Mouse (Mus musculus) cortical plate, adult 2 months (tissue): ENCODE measurements around the gene Ctcf. TPM values are rescaled to one million over a fixed set of nuclear protein-coding genes. Genes with fewer than 3 reads are reported as not detected.
A peak's percentile ranks its signal among the peaks of the same experiment; 100 is the strongest.

Experiments
- H3K27ac ChIP-seq: fragments of 200-500 bp; 2 replicates; pipeline ENCODE4 v1.5.1; 2012; ENCODE audit warnings: low read length, control low read depth, inconsistent platforms; ENCODE audit not compliant: insufficient read depth
- H3K4me1 ChIP-seq: fragments of 200-500 bp; 2 replicates; pipeline ENCODE4 v1.6.1; 2011; ENCODE audit warnings: low read length; ENCODE audit not compliant: control insufficient read depth, insufficient read depth
- H3K4me3 ChIP-seq: fragments of 200-500 bp; 2 replicates; pipeline ENCODE4 v1.5.1; 2011; ENCODE audit warnings: mild to moderate bottlenecking, low read length, control low read depth; ENCODE audit not compliant: insufficient read depth
- CTCF ChIP-seq: fragments of 200-500 bp; IDR thresholded peaks from 2 replicates; pipeline ENCODE4 v1.5.1; 2011; ENCODE audit warnings: mild to moderate bottlenecking, control low read depth, low read length; ENCODE audit not compliant: insufficient read depth; ENCODE audit errors: extremely low read depth
- POLR2A ChIP-seq: fragments of 200-500 bp; IDR thresholded peaks from 2 replicates; pipeline ENCODE4 v1.6.1; 2011; ENCODE audit warnings: mild to moderate bottlenecking, low read length, control low read depth; ENCODE audit not compliant: insufficient read depth; ENCODE audit errors: extremely low read depth
- polyA plus RNA-seq: library from polyadenylated mRNA; depleted of rRNA; stranded (reverse); fragments of >200 nt; gene quantifications from 2 replicates; pipeline ENCODE4 v1.2.3, GENCODE M21; 2012

The Ctcf gene
- polyA plus RNA-seq, 1 experiment, result 30.8 TPM

GRCm38 (mm10) chr8:105695080-105695780 lies 58.9 kb downstream of the Ctcf start:
- Histone ChIP-seq H3K27ac (no peak overlapping the region), H3K4me3 (peak overlapping the region; percentile 100), H3K4me1 (no peaks in the 10 kb centered on the region)
- no peak for TF ChIP-seq POLR2A
- TF ChIP-seq CTCF, result no peak

GRCm38 (mm10) chr8:105697196-105697780 lies 60.9 kb downstream of the Ctcf start:
- Histone ChIP-seq H3K27ac (no peak overlapping the region), H3K4me1 (no peaks in the 10 kb centered on the region), H3K4me3 (no peak overlapping the region)
- TF ChIP-seq POLR2A (no peak), CTCF (no peak)

- H3K4me1 ChIP-seq, result no peaks in the 10 kb centered on the region
- no peak overlapping the region for H3K4me3 ChIP-seq
- no peak for TF ChIP-seq CTCF
- no peak overlapping the region for H3K27ac ChIP-seq
Observed at GRCm38 (mm10) chr8:105698734-105699133, 62.4 kb downstream of the Ctcf start.

- no peaks in the 10 kb centered on the region for H3K4me1 ChIP-seq
- H3K4me3 ChIP-seq, result peak overlapping the region; percentile 72; the same call in 1 of the 2 replicates
- no peak overlapping the region for H3K27ac ChIP-seq
- TF ChIP-seq CTCF (no peak), POLR2A (no peak)
Observed at GRCm38 (mm10) chr8:105699488-105700215, 63.3 kb downstream of the Ctcf start.

GRCm38 (mm10) chr8:105700566-105700965 lies 64.2 kb downstream of the Ctcf start:
- peak overlapping the region; percentile 6; the same call in 1 of the 2 replicates for H3K27ac ChIP-seq
- no peak for TF ChIP-seq POLR2A
- TF ChIP-seq CTCF, result no peak
- H3K4me3 ChIP-seq, result peak overlapping the region; percentile 72
- H3K4me1 ChIP-seq, result no peaks in the 10 kb centered on the region

- TF ChIP-seq CTCF (no peak), POLR2A (peak; percentile 80; the same call in 1 of the 2 replicates)
- peak within 1 kb of the TSS; percentile 72 for H3K4me3 ChIP-seq
- no peaks in the 10 kb centered on the region for H3K4me1 ChIP-seq
- peak within 1 kb of the TSS; percentile 92 for H3K27ac ChIP-seq
Observed at GRCm38 (mm10) chr8:105700966-105701824, 64.8 kb downstream of the Ctcf start, which contains the start of the genes Acd and Pard6a. Acd (minus strand) TSS chr8:105701102. Pard6a (plus strand) TSS chr8:105701148.

- TF ChIP-seq POLR2A (peak; percentile 51; the same call in 1 of the 2 replicates), CTCF (no peak)
- Histone ChIP-seq H3K4me3 (peak overlapping the region; percentile 72), H3K27ac (peak overlapping the region; percentile 49), H3K4me1 (no peaks in the 10 kb centered on the region)
Observed at GRCm38 (mm10) chr8:105702001-105702401, 65.6 kb downstream of the Ctcf start.

GRCm38 (mm10) chr8:105702731-105703415 lies 66.5 kb downstream of the Ctcf start:
- Histone ChIP-seq H3K4me1 (peaks cover 2% of the 10 kb centered on the region; the same call in 1 of the 2 replicates), H3K27ac (no peak overlapping the region), H3K4me3 (peak overlapping the region; percentile 72; the same call in 1 of the 2 replicates)
- TF ChIP-seq CTCF (no peak), POLR2A (no peak)
